Comparison of ENCODE assay signal across 8 mouse cellular contexts in the genomic region with DNA sequence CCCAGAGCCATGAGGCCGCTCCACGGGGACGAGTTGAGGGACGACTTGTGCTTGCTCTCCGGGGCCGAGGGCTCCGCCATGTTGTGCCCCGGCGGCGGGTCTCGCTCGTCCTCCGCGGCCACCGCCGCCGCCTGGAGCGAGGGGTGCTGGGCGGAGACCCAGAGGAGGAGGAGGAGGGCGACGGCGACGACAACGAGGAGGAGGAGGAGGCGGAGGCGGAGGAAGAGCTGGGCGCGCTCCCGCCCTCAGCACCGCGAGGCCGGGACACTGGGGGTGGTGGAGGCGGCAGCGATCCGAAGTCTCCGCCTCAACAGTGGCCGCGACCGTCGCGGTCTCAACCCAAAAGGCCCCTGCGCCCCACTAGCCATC. TPM values are rescaled to one million over a fixed set of nuclear protein-coding genes. Genes with fewer than 3 reads are reported as not detected.
DNase-seq lines count a peak whose midpoint lies in the region; ATAC-seq and TF ChIP-seq lines count a peak whose summit lies in the region.

No protein-coding gene starts in this region.

- H3K27me3 ChIP-seq in ES-Bruce4 (ENCODE audit: control insufficient read depth, insufficient read depth, low read length, poor library complexity, severe bottlenecking) = no peaks in the 10 kb centered on the region
- H3K27me3 ChIP-seq in kidney, embryonic 16.5 days (ENCODE audit: insufficient read depth, low read length) = no peaks in the 10 kb centered on the region

- peak overlapping the region; percentile 96 for H3K9ac ChIP-seq in ES-Bruce4 (ENCODE audit: low read depth, poor library complexity, severe bottlenecking)
- H3K9ac ChIP-seq in kidney, embryonic 16.5 days (replicated peaks; ENCODE audit: low read length) = peak overlapping the region; percentile 97

- 0% methylated on average over 36 of the region's 42 CpGs for WGBS in kidney, embryonic 16.5 days

- TF ChIP-seq POLR2A in ES-Bruce4 (IDR thresholded peaks at IDR 0.05; ENCODE audit: insufficient read depth, low read length) = peak; percentile 23

- peak overlapping the region; percentile 92 for H3K4me3 ChIP-seq in ES-Bruce4 (ENCODE audit: low read depth, low read length)
- H3K4me3 ChIP-seq in kidney, embryonic 16.5 days (ENCODE audit: low read length) = peak overlapping the region; percentile 92

- 0 out of 2 replicates have a peak overlapping the region, but pooled peaks have one; percentile 20 for H3K27ac ChIP-seq in ES-Bruce4 (ENCODE audit: insufficient read depth, low read length)
- peak overlapping the region; percentile 98 for H3K27ac ChIP-seq in kidney, embryonic 16.5 days (ENCODE audit: low read length)

- DNase-seq in gastrocnemius, postnatal 14 days = peak; percentile 80
- DNase-seq in gastrocnemius, adult 18-20 months (ENCODE audit: low spot score) = no peak
- DNase-seq in natural killer cell, adult 2 months (ENCODE audit: low spot score in 2 of 2) = no peak
- DNase-seq in cerebellum, postnatal 4 days (ENCODE audit: low spot score in 2 of 2) = no peak

- intact Hi-C loops in gastrocnemius, postnatal 14 days (cut with DNase I; ENCODE audit: low total_unique reads) = no loop called here

- no peak for TF ChIP-seq CTCF in ES-Bruce4 (IDR thresholded peaks at IDR 0.05; ENCODE audit: low read depth, low read length)

- H3K9me3 ChIP-seq in ES-Bruce4 (replicated peaks; ENCODE audit: control insufficient read depth, insufficient read depth, low read length, poor library complexity, severe bottlenecking) = no peaks in the 10 kb centered on the region
- no peaks in the 10 kb centered on the region for H3K9me3 ChIP-seq in kidney, embryonic 16.5 days (ENCODE audit: low read length)

- peak overlapping the region; percentile 64 for H3K4me2 ChIP-seq in kidney, embryonic 16.5 days (replicated peaks; ENCODE audit: low read depth, low read length)

- peak; percentile 80 for ATAC-seq in erythroid progenitor cell, adult 5-6 weeks (replicated peaks; ENCODE audit: low FRiP score, poor library complexity, severe bottlenecking)
- no peak; the same call in 1 of the 2 replicates for ATAC-seq in kidney, embryonic 16.5 days (ENCODE audit: low FRiP score, low TSS enrichment)
- peak; percentile 67 for ATAC-seq in megakaryocyte progenitor cell, adult 5-6 weeks (replicated peaks; ENCODE audit: poor library complexity)

- H3K36me3 ChIP-seq in ES-Bruce4 (ENCODE audit: control insufficient read depth, insufficient read depth, low read length, poor library complexity, severe bottlenecking) = peaks cover 6% of the 10 kb centered on the region; the same call in 1 of the 2 replicates
- no peaks in the 10 kb centered on the region for H3K36me3 ChIP-seq in kidney, embryonic 16.5 days (ENCODE audit: insufficient read depth, low read length)

- no peak for TF ChIP-seq EP300 in ES-Bruce4 (IDR thresholded peaks at IDR 0.05; ENCODE audit: insufficient read depth, low read depth, low read length)

- no peaks in the 10 kb centered on the region for H3K4me1 ChIP-seq in ES-Bruce4 (ENCODE audit: control insufficient read depth, insufficient read depth, low read length)
- H3K4me1 ChIP-seq in kidney, embryonic 16.5 days (ENCODE audit: insufficient read depth, low read length) = peaks cover 31% of the 10 kb centered on the region

RNA-seq across cellular contexts. Expression of gene Stt3b, which starts 0.3 kb away (rescaled TPM):
- total RNA-seq in gastrocnemius, postnatal 14 days (2021) = 10 to 100 TPM; 56.6 to 61.0 TPM
- 10 to 100 TPM; 70.1 to 72.0 TPM for total RNA-seq in gastrocnemius, adult 18-20 months (2021)
- polyA plus RNA-seq in ES-Bruce4 (2011; ENCODE audit: insufficient read depth, insufficient read length, low read depth, missing spikeins) = 118 and 120 TPM in 2 replicates
- total RNA-seq in erythroid progenitor cell, adult 5-6 weeks (2015; ENCODE audit: low replicate concordance) = 52.6 and 60.8 TPM in 2 replicates
- total RNA-seq in erythroid progenitor cell, adult 5-6 weeks (2017; ENCODE audit: low replicate concordance) = 46.4 and 54.3 TPM in 2 replicates
- 102 and 107 TPM in 2 replicates for polyA plus RNA-seq in kidney, embryonic 16.5 days (2015; fragmentation: Nextera tagmentation; extraction: Ambion mirVana)
- total RNA-seq in megakaryocyte progenitor cell, adult 5-6 weeks (2015) = 154 and 159 TPM in 2 replicates
- total RNA-seq in megakaryocyte progenitor cell, adult 5-6 weeks (2017) = 111 and 123 TPM in 2 replicates
